Mouse (Mus musculus): Measurements from ENCODE around the gene Nr4a3.

Gene Nr4a3

GRCm38 (mm10) chr4:48044491-48045211 lies at the start of gene Nr4a3:
Nr4a3 (plus strand) TSS chr4:48045153.
- peak; percentile 80 to 81 for DNase-seq (ENCODE audit: low spot score in 2 of 2)

GRCm38 (mm10) chr4:48002969-48003368 lies 42.0 kb upstream of the Nr4a3 start:
- no peak for DNase-seq (ENCODE audit: low spot score in 2 of 2)

- no peak for DNase-seq (ENCODE audit: low spot score in 2 of 2)
These were observed 41.5 kb upstream of the Nr4a3 start for GRCm38 (mm10) chr4:48003456-48003855.

GRCm38 (mm10) chr4:48006355-48006754 lies 38.6 kb upstream of the Nr4a3 start:
- DNase-seq (ENCODE audit: low spot score in 2 of 2): no peak

GRCm38 (mm10) chr4:48012209-48012608 lies 32.7 kb upstream of the Nr4a3 start:
- no peak for DNase-seq (ENCODE audit: low spot score in 2 of 2)

GRCm38 (mm10) chr4:48022966-48023365 lies 22.0 kb upstream of the Nr4a3 start:
- no peak for DNase-seq (ENCODE audit: low spot score in 2 of 2)

- no peak for DNase-seq (ENCODE audit: low spot score in 2 of 2)
These were observed 15.3 kb upstream of the Nr4a3 start for GRCm38 (mm10) chr4:48029652-48030051.

GRCm38 (mm10) chr4:48034287-48034686 lies 10.7 kb upstream of the Nr4a3 start:
- DNase-seq (ENCODE audit: low spot score in 2 of 2): no peak

GRCm38 (mm10) chr4:48037646-48038045 lies 7.3 kb upstream of the Nr4a3 start:
- DNase-seq (ENCODE audit: low spot score in 2 of 2): no peak

GRCm38 (mm10) chr4:48038847-48039246 lies 6.1 kb upstream of the Nr4a3 start:
- no peak for DNase-seq (ENCODE audit: low spot score in 2 of 2)

GRCm38 (mm10) chr4:48039736-48040135 lies 5.2 kb upstream of the Nr4a3 start:
- no peak for DNase-seq (ENCODE audit: low spot score in 2 of 2)

- no peak for DNase-seq (ENCODE audit: low spot score in 2 of 2)
These were observed 2.5 kb upstream of the Nr4a3 start for GRCm38 (mm10) chr4:48042466-48042785.

- DNase-seq (ENCODE audit: low spot score in 2 of 2): peak; percentile 90 to 93
These were observed 1.9 kb upstream of the Nr4a3 start for GRCm38 (mm10) chr4:48042786-48043701.

- DNase-seq (ENCODE audit: low spot score in 2 of 2): no peak
These were observed 837 bp upstream of the Nr4a3 start for GRCm38 (mm10) chr4:48044141-48044490.

GRCm38 (mm10) chr4:48045281-48045720 lies 348 bp downstream of the Nr4a3 start:
- peak in 1 of 2 experiments; percentile 41 for DNase-seq (ENCODE audit: low spot score in 2 of 2)

GRCm38 (mm10) chr4:48045721-48046460 lies 938 bp downstream of the Nr4a3 start:
- peak in 1 of 2 experiments; percentile 42 for DNase-seq (ENCODE audit: low spot score in 2 of 2)

- DNase-seq (ENCODE audit: low spot score in 2 of 2): no peak
These were observed 1.5 kb downstream of the Nr4a3 start for GRCm38 (mm10) chr4:48046461-48046901.

- DNase-seq (ENCODE audit: low spot score in 2 of 2): peak in 1 of 2 experiments; percentile 22
These were observed 2.3 kb downstream of the Nr4a3 start for GRCm38 (mm10) chr4:48047136-48047765.

GRCm38 (mm10) chr4:48047766-48048371 lies 2.9 kb downstream of the Nr4a3 start:
- peak in 1 of 2 experiments; percentile 15 for DNase-seq (ENCODE audit: low spot score in 2 of 2)

- DNase-seq (ENCODE audit: low spot score in 2 of 2): no peak
These were observed 3.7 kb downstream of the Nr4a3 start for GRCm38 (mm10) chr4:48048456-48049315.

All from urinary bladder, adult 18-20 months (tissue).